Mouse (Mus musculus): ENCODE results near the gene Csn1s1. TPM values are rescaled to one million over a fixed set of nuclear protein-coding genes. Genes with fewer than 3 reads are reported as not detected.

Csn1s1 gene
- polyA plus RNA-seq (2016; fragmentation: Nextera tagmentation; extraction: Ambion mirVana): not detected in 2 replicates

DNA sequence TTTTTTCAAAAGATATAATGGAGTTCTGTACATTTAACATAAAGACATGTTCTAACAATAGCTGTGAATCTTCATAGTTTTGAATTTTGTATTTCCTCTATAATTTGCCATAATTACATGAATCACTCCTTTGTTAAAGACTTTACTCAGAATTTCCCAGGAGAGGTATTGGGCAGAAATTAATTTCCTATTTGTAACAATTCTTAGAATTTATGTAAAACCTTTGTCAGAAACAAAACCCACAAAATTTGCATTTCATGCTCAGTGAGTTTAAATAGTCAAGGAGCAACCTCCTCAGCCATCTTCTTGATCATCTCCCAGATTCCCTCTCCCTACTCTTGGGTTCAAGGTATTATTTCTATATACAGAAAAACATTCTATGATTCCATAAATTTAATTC is at the start of gene Csn1s1:
TSS of gene Csn1s1 (plus strand) at position 301 of the 400 bp plus-strand sequence.
- Histone ChIP-seq H3K4me1 (no peaks in the 10 kb centered on the region), H3K27ac (no peak within 1 kb of the TSS), H3K36me3 (no peaks in the 10 kb centered on the region), H3K4me3 (no peak within 1 kb of the TSS), H3K4me2 (no peak within 1 kb of the TSS), H3K27me3 (replicated peaks) (no peaks in the 10 kb centered on the region), H3K9me3 (replicated peaks) (no peaks in the 10 kb centered on the region), H3K9ac (no peak within 1 kb of the TSS)
- ATAC-seq: no peak

DNA sequence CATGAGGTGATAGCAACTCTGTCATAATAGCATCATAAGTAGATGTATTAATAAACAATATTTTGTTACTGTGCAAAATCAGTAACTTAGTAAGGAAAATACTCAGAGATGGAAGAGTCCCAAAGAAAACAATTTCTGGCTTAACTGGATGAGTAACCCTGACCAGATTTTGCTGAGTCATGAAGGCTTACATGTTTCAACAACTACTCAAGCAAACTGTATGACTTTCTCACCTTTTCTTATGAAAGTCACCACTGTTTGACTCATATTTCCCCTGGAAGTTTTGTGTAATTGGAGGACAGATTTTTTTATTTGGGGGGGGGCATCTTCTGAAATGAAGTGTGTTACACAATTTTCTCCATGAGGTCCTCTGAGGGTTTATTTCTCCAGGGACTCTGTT is 43.3 kb upstream of the Csn1s1 start:
- H3K4me1 ChIP-seq: no peaks in the 10 kb centered on the region

DNA sequence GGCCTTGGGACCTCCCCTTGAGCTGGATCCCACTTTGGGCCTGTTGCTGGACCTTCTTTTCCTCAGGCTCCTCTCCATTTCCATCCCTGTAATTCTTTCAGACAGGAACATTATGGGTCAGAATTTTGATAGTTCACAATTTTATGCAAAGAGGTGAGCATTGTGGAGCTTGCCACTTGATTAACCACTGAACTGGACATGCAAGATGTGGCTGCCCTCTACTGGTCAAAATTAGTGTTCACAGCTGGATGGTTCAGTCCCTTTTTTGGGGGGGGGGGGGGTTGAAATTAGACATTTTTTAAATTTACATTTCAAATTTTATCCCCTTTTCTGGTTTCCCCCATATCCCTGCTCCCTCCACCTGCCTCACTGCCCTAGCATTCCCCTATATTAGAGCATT is 23.2 kb upstream of the Csn1s1 start:
- Histone ChIP-seq H3K4me3 (no peak overlapping the region), H3K4me2 (no peak overlapping the region), H3K9ac (no peak overlapping the region), H3K9me3 (replicated peaks) (no peaks in the 10 kb centered on the region), H3K27ac (no peak overlapping the region), H3K4me1 (no peaks in the 10 kb centered on the region), H3K36me3 (no peaks in the 10 kb centered on the region), H3K27me3 (replicated peaks) (no peaks in the 10 kb centered on the region)
- ATAC-seq: no peak

More for the DNA sequence above, 43.3 kb upstream of the Csn1s1 start:
- H3K9ac ChIP-seq: no peak overlapping the region
- H3K36me3 ChIP-seq: no peaks in the 10 kb centered on the region
- ATAC-seq: no peak
- H3K27ac ChIP-seq: no peak overlapping the region
- H3K4me3 ChIP-seq: no peak overlapping the region
- H3K27me3 ChIP-seq (replicated peaks): no peaks in the 10 kb centered on the region
- H3K9me3 ChIP-seq (replicated peaks): no peaks in the 10 kb centered on the region
- no peak overlapping the region for H3K4me2 ChIP-seq

DNA sequence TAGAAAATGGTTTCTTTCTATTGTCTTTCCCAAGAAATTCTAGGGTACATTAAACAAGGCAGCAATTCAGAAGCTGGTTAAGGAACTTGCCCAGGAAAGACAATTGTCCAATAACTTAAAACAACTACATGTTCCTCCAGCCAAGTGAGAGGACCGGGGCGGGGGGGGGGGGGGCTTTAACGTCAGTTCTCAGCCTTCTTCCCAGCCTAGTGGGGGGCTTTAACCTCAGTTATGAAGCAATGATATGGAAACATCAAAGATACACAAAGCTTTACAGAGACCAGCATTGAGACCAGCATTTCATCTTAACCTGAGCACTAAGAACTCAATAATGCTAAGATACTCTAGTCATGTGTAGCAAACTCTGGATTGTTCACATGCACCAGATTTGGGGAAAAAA is 33.5 kb downstream of the Csn1s1 start, which contains the start of gene Csn2:
TSS of gene Csn2 (minus strand) at position 101 of the 400 bp plus-strand sequence.
- WGBS (ENCODE audit: insufficient replicate concordance): 59% methylated on average over 3 of the region's 3 CpGs
- H3K9ac ChIP-seq: no peak within 1 kb of the TSS
- H3K4me1 ChIP-seq: no peaks in the 10 kb centered on the region
- ATAC-seq: no peak
- H3K4me3 ChIP-seq: no peak within 1 kb of the TSS
- no peak within 1 kb of the TSS for H3K27ac ChIP-seq
- H3K9me3 ChIP-seq (replicated peaks): no peaks in the 10 kb centered on the region
- H3K27me3 ChIP-seq (replicated peaks): no peaks in the 10 kb centered on the region
- no peaks in the 10 kb centered on the region for H3K36me3 ChIP-seq
- H3K4me2 ChIP-seq: no peak within 1 kb of the TSS

DNA sequence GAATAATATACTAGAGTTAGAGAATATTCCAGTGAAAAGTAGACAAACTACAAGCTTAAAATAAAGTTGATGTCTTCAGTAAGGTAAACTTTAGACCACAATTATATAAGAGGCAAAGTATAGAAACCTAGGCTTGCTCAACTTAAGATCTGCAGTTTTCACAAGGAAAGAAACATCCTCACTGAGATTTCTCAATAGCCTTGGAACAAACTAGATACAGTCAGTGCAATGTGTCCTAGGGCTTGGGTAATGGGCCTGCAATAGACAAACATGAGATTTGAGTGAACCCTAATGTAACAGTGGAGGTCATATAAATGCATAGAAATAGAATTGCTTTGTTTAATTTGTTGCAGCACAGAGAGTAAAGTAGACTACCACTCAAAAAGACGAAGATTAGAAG is 39.9 kb downstream of the Csn1s1 start:
- 28% methylated on average over 1 of the region's 1 CpGs for WGBS (ENCODE audit: insufficient replicate concordance)
- H3K27ac ChIP-seq: no peak overlapping the region
- no peak overlapping the region for H3K4me2 ChIP-seq
- no peaks in the 10 kb centered on the region for H3K9me3 ChIP-seq (replicated peaks)
- no peak for ATAC-seq
- H3K9ac ChIP-seq: no peak overlapping the region
- no peaks in the 10 kb centered on the region for H3K4me1 ChIP-seq
- H3K4me3 ChIP-seq: no peak overlapping the region
- no peaks in the 10 kb centered on the region for H3K36me3 ChIP-seq
- no peaks in the 10 kb centered on the region for H3K27me3 ChIP-seq (replicated peaks)

Other genes starting within 250 kb of the Csn1s1 start
- gene Ugt2b38, start 242.0 kb upstream of the Csn1s1 start, polyA plus RNA-seq (2016; fragmentation: Nextera tagmentation; extraction: Ambion mirVana): not detected in 2 replicates
- not detected in 2 replicates for gene Ugt2a2, start 183.9 kb upstream of the Csn1s1 start, polyA plus RNA-seq (2016; fragmentation: Nextera tagmentation; extraction: Ambion mirVana)
- not detected in 2 replicates for gene Gm43638, start 179.4 kb upstream of the Csn1s1 start, polyA plus RNA-seq (2016; fragmentation: Nextera tagmentation; extraction: Ambion mirVana)
- gene Ugt2a1, start 175.3 kb upstream of the Csn1s1 start, polyA plus RNA-seq (2016; fragmentation: Nextera tagmentation; extraction: Ambion mirVana): not detected in 2 replicates
- gene Sult1b1, start 128.0 kb upstream of the Csn1s1 start, polyA plus RNA-seq (2016; fragmentation: Nextera tagmentation; extraction: Ambion mirVana): 0.48 and 0.64 TPM in 2 replicates
- 0.89 and 1.0 TPM in 2 replicates for gene Sult1d1, start 97.2 kb upstream of the Csn1s1 start, polyA plus RNA-seq (2016; fragmentation: Nextera tagmentation; extraction: Ambion mirVana)
- not detected in 2 replicates for gene Sult1e1, start 74.6 kb upstream of the Csn1s1 start, polyA plus RNA-seq (2016; fragmentation: Nextera tagmentation; extraction: Ambion mirVana)
- gene Csn2, start 33.4 kb downstream of the Csn1s1 start, polyA plus RNA-seq (2016; fragmentation: Nextera tagmentation; extraction: Ambion mirVana): not detected in 2 replicates
- not detected in 2 replicates for gene Csn1s2a, start 108.4 kb downstream of the Csn1s1 start, polyA plus RNA-seq (2016; fragmentation: Nextera tagmentation; extraction: Ambion mirVana)
- not detected in 2 replicates for gene Csn1s2b, start 141.9 kb downstream of the Csn1s1 start, polyA plus RNA-seq (2016; fragmentation: Nextera tagmentation; extraction: Ambion mirVana)
- gene Prr27, start 159.5 kb downstream of the Csn1s1 start, polyA plus RNA-seq (2016; fragmentation: Nextera tagmentation; extraction: Ambion mirVana): not detected in 2 replicates
- not detected in 2 replicates for gene Odam, start 218.8 kb downstream of the Csn1s1 start, polyA plus RNA-seq (2016; fragmentation: Nextera tagmentation; extraction: Ambion mirVana)

Measured in liver, embryonic 12.5 days (tissue).